Mouse (Mus musculus): ENCODE data around the gene Lamb3.

Lamb3 gene

DNA sequence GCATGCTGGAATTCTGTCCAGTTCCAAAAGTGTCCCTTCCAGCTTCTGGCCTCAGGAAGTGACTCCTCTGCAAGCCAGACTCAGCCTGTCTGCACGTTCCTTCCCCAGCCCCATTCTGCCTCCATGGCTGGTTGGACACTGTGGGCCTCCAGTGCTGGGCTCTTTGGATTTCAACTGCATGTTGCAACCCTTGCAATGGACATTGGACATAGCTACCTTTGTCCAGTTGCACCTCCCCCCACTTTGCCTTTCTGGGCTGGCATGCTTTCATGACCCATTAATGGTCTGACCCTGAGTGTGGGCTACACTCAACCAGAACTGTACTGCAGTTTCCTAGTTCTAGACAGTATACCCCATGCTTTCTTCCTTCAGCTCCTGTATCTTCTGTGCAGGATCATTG lies 104.1 kb downstream of the Lamb3 start:
- DNase-seq (ENCODE audit: low read depth, low spot score): no peak

DNA sequence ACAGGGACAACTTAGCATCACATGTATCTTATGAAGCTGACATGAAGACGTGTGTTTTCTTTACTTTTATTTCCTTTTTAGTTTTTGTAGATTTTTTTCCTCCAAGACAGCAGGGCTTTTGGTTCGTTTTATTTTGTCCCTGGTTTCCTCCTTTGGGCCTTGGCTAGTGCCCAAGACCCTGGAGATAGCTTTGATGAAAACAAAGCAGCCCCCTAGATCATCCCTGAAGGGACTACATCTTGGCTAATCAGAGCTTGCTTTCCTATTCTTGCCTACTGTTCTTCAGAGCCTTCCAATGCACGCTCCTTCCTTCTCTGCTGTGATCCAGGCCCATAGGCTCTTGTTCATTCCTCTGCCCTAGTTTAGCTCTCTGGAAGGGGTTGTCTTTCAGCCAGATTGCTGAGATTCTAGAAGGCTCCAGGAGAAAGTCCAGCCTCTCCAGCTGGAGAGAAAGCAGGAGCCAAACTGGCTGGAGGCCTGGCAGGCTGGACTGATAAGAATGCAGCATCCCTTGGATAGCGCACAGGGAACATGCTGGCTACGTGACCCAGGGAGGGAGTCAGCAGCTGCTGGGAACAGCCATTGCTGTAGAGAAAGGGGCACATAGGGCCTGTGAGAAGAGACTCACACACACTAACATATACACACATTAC lies 108.3 kb downstream of the Lamb3 start:
- no peak for DNase-seq (ENCODE audit: low read depth, low spot score)

DNA sequence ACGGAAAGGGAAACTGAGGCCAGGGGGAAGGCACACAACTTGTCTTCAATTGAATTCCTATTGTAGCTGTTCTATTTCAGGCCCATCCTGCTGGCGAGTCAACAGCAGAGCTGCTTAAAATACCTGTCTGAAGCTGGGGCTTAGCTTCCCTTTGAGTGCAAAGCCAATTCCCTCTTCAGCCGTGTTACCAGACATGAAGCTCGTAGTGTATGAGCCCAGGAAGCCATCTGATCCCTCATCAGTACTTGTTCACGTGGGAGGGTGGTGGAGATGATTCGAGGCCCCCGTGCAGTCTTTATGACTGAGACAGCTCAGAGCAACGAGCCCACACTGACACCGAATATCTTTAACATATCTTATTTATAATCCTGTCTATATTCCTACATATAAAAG lies 108.9 kb downstream of the Lamb3 start:
- no peak for DNase-seq (ENCODE audit: low read depth, low spot score)

GRCm38 (mm10) chr1:193317159-193317559 lies 109.7 kb downstream of the Lamb3 start:
- no peak for DNase-seq (ENCODE audit: low read depth, low spot score)

DNA sequence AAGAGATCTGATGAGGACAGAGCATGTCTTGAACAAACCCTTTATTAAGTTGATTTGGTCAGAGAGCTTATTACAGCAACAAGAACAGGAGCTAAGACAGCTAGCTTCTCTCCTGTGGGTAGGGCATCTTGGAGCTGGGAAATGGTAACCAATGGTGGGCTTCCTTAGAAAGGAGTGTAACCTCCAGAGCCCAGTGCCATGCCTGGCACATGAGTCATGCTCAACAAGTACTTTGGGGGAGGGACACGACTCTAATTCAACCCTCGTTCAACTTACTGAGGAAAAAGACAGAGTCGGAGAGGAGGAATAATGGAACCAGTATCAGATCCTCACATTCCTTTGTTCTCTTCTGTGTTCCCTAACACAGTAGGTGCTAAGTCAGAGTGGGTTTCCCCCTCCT lies 112.2 kb downstream of the Lamb3 start:
- no peak for DNase-seq (ENCODE audit: low read depth, low spot score)

DNA sequence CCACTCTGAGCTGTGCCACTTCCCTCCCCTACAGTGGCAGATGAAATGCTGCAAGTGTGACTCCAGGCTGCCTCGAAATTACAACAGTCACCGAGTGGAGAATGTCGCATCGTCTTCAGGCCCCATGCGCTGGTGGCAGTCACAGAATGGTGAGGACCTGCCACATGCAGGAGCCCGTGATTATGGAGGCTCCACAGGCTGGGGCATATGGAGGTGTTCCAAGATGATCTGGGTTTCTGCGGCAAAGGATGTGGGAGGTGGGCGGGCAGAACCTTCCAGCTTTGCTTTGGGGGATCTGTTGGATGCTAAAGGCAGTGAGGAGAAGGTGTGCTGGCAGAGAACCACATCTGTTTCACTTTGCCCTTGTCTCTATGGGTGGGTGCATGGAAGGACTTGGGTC lies 112.9 kb downstream of the Lamb3 start:
- no peak for DNase-seq (ENCODE audit: low read depth, low spot score)

GRCm38 (mm10) chr1:193323686-193324085 lies 116.2 kb downstream of the Lamb3 start:
- no peak for DNase-seq (ENCODE audit: low read depth, low spot score)

DNA sequence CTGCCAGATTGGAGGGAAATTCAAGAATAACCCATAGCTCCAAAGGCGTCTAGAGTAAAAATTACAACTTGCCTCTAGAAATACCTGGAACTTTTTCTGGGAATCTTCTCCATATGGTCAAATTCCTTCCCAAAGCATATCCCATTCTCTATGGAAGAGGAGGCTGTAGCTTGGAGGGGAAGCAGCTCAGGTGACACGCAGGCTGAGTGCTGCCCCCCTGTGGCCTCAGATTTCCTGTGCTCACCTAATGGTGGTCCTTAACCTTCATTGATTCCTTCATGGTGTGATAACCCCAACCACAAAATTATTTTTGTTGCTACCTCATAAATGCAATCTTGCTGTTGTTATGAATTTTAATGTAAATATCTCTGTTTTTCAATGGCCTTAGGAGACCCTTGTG lies 116.7 kb downstream of the Lamb3 start:
- DNase-seq (ENCODE audit: low read depth, low spot score): no peak

- no peak for DNase-seq (ENCODE audit: low read depth, low spot score)
Observed at GRCm38 (mm10) chr1:193325891-193326290, 118.4 kb downstream of the Lamb3 start.

DNA sequence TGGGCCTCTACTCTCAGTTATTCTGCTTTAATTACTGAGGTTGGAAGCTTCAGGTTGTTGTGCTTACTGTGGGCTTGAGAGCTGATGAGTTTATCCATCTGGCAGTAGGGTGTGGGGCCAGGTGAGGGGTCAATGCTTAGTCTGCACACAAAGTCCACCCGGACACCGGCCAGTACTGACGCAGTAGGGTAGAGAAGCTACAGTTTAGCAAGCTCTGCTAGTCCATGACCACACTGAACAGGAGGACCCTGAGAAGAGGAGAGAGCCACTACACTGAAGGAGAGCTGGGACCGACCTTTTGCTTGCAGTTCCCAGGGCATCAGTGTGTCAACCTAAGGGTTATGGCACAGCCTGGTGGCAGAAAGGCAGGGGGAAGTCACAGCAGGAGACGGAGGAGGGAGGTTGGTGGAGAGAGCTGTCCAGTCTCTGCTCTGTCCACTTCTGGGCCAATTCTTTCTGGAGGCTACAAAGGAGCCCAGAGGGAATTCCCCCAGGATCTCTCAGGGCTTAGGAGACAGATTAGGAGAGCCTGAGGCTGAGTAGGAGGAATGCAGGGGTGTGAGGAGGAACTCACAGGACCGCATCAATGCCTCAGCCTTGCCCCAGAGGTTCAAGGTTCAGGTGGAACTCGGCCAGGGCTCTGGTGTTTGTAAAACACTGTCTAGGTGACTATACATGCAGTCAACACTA lies 119.1 kb downstream of the Lamb3 start:
- DNase-seq (ENCODE audit: low read depth, low spot score): no peak

DNA sequence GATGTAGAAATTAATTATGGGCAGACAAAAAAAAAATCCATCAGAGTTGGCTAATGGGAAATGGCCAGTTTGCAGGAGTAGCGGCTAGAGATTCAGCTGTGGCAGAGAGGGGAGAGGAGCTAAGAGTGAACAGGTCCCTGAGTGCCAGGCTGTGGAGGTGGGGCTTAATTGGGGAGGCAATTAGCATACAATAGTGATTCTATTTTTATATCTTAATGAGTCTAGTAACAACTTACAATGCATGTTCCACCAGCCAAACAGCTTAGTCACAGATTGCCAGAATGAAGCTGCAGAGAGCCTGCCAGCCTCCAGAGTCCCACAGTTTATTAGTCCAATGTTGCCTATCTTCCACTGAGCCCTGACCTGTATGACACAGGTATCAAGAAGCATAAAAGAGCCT lies 119.7 kb downstream of the Lamb3 start:
- DNase-seq (ENCODE audit: low read depth, low spot score): no peak

DNA sequence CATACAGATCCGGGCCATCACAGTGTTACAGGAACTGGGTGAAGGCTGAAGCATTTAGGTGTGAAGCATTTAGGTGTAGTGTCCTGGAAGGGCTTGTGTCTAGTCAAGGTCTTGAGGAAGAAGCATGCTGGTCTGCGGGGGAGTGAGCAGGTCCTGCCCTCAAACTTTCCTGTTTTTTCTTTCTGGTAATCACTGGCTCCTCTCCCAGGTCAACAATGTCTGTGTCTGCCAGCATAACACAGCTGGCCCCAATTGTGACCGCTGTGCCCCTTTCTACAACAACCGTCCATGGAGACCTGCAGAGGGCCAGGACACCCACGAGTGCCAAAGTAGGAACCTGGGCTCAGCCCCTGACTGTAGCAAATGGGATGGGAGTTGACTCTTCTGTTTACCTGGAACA lies 120.2 kb downstream of the Lamb3 start:
- DNase-seq (ENCODE audit: low read depth, low spot score): no peak

- DNase-seq (ENCODE audit: low read depth, low spot score): no peak
Observed at GRCm38 (mm10) chr1:193329557-193329956, 122.1 kb downstream of the Lamb3 start.

DNA sequence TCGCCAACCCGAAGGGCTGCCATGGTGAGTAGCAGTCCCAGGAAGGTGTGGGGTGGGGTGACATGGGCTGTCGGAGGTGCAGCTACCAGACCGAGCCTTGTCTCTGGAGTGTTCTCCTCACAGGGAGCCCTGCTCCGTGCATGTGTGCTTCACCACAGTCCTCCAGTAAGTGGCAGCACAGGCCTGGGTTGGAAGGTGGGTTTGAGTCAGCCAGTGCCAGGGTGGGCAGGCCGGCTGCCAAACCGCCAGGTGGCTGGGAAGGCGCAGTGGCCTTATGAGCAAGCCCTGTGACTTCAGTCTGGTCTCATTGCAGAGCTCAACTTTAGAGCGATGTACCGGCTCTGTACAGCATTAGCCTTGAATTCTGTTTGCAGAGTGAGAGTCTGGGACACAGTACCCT lies 122.7 kb downstream of the Lamb3 start:
- DNase-seq (ENCODE audit: low read depth, low spot score): peak; percentile 7

DNA sequence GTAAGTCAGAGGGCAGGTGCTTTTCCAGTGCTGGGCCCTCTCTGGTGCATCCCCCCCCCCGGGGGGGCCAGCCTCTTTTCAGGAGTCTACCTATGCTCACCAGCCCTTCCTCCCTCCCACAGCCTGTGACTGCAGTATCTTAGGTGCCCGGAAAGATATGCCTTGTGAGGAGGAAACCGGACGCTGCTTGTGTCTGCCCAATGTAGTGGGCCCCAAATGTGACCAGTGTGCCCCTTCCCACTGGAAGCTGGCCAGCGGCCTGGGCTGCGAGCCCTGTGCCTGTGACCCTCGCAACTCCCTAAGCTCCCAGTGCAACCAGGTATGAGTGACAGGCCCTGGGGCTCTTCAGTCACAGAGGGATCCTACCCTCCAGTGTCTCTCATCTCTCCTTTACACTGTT lies 123.1 kb downstream of the Lamb3 start:
- no peak for DNase-seq (ENCODE audit: low read depth, low spot score)

DNA sequence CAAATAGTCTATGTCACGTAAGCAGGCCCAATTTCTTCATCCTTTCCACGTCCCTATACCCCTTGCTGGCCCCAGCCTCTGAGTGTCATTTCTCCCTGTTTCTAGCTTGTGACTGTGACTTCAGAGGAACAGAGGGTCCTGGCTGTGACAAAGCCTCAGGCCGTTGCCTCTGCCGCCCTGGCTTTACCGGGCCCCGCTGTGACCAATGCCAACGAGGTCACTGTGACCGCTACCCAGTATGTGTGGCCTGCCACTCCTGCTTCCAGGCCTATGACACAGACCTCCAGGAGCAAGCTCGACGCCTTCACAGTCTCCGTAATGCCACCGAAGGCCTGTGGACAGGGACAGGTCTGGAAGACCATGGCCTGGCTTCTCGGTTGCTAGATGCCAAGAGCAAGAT lies 124.5 kb downstream of the Lamb3 start:
- no peak for DNase-seq (ENCODE audit: low read depth, low spot score)

GRCm38 (mm10) chr1:193332671-193333070 lies 125.2 kb downstream of the Lamb3 start:
- no peak for DNase-seq (ENCODE audit: low read depth, low spot score)

DNA sequence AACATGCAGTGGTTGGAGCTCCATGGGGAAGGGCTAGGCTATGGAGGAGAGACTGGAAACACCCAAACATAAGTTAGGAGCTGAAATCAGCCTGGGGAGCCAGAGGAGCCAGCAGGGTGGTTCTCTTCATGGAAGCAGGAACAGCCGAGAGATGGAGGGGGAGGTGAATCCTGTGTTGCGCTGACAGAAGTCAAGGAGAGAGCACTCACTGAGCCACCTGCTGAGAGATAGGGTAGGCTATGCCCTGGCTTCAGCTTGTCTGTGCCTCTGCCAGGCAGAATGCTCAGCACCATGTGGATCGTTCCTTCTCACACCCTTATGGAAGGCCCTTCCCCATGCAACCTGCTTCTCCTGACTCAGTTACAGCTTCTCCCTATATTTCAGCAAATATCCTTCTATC lies 126.3 kb downstream of the Lamb3 start:
- DNase-seq (ENCODE audit: low read depth, low spot score): no peak

- DNase-seq (ENCODE audit: low read depth, low spot score): no peak
Observed at GRCm38 (mm10) chr1:193334546-193334945, 127.0 kb downstream of the Lamb3 start.

DNA sequence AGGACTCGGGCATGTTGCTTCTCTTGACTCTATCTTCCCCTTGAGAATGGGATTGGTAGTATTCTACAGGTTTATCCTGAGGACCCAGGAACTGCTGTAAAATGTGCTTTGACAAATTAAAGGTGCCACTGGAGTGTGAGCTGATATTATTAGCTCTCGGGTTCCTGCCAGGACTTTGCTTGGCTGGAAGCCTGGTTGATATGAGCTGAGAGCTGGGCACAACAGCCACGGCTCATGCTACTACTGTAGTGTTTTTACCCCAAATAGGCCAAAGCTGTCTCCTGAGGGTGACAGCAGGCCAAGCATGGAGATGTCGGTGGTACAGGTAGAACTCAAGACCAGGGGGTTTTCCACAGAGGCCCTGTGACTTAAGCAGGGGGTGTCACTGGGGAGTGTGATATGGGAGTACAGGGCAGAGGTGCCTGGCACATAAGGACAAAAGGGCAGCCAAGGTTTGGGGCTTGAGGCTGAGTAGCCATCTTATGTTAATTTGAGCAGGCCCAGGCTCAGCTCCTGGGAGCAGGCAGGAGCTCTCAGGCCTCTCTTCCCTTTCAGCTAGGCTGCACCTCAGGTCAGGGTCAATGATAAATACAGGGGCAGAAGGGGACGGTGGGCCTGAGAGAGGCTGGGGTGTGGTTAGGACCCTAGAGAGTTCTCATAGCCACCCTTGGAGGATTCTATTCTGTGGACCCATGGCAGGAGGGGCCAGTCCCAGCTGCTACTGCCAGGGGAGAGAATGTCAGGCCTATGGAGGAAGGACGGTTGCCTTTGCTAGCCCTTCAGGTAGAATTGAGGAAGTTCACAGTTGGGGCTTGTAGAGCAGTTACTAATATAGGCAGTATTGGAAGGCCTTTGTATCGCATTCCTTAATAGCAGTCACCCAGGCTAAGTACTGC lies 128.9 kb downstream of the Lamb3 start:
- DNase-seq (ENCODE audit: low read depth, low spot score): no peak

GRCm38 (mm10) chr1:193337018-193337321 lies 129.5 kb downstream of the Lamb3 start:
- no peak for DNase-seq (ENCODE audit: low read depth, low spot score)

GRCm38 (mm10) chr1:193337787-193338310 lies 130.3 kb downstream of the Lamb3 start:
- DNase-seq (ENCODE audit: low read depth, low spot score): no peak
